Comparison of ENCODE assay signal across 19 mouse cellular contexts in the genomic region with DNA sequence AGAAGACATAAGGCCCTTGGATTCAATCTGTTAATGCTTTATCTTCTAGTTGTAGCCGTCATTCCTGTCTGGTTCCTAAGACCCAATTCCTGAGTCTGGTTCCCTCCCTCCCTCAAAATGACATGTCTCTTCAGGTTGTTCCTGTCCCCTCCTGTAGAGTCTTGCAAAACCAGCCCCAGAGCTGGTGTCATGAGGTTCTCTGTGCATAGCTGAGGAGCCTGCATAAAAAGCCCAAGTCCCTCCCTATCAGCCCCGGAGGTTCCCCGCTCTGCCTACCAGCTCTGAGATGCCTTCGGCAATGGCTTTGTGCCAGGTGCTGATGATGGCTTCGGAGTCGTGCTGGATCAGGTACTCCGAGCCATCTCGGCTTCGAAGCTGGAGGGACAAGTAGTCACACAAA. TPM values are rescaled to one million over a fixed set of nuclear protein-coding genes. Genes with fewer than 3 reads are reported as not detected.
DNase-seq lines count a peak whose midpoint lies in the region; ATAC-seq lines count a peak whose summit lies in the region.
"Had no signal": no experiment of that assay in that cellular context is flagged by ENCODE, and none has a peak within 500 bp of the region (broad histone marks: within the 10 kb centered on the region; RNA-seq: fewer than 3 reads in every experiment).

No protein-coding gene starts in this region.

- H3K9ac ChIP-seq in embryonic facial prominence, embryonic 13.5 days: no peak overlapping the region
- H3K9ac ChIP-seq in limb, embryonic 15.5 days: no peak overlapping the region
- H3K9ac ChIP-seq: embryonic facial prominence, embryonic 12.5 days; forebrain, embryonic 13.5 days; liver, embryonic 13.5 days; lung, embryonic 15.5 days; midbrain, embryonic 13.5 days had no signal

- H3K9me3 ChIP-seq in embryonic facial prominence, embryonic 13.5 days: no peaks in the 10 kb centered on the region
- H3K9me3 ChIP-seq in embryonic facial prominence, embryonic 10.5 days: no peaks in the 10 kb centered on the region
- no peaks in the 10 kb centered on the region for H3K9me3 ChIP-seq in limb, embryonic 15.5 days
- no peaks in the 10 kb centered on the region for H3K9me3 ChIP-seq in limb, embryonic 10.5 days (replicated peaks)
- H3K9me3 ChIP-seq: embryonic facial prominence, embryonic 12.5 days; forebrain, embryonic 13.5 days; liver, embryonic 13.5 days; lung, embryonic 15.5 days; midbrain, embryonic 13.5 days had no signal

- peaks cover 34% of the 10 kb centered on the region for H3K4me1 ChIP-seq in embryonic facial prominence, embryonic 13.5 days
- H3K4me1 ChIP-seq in embryonic facial prominence, embryonic 10.5 days: peaks cover 27% of the 10 kb centered on the region
- H3K4me1 ChIP-seq in limb, embryonic 15.5 days: peaks cover 49% of the 10 kb centered on the region
- peaks cover 25% of the 10 kb centered on the region for H3K4me1 ChIP-seq in limb, embryonic 10.5 days

- H3K27ac ChIP-seq in embryonic facial prominence, embryonic 13.5 days: peak overlapping the region; percentile 28; the same call in 1 of the 2 replicates
- no peak overlapping the region for H3K27ac ChIP-seq in embryonic facial prominence, embryonic 10.5 days (replicated peaks)
- peak overlapping the region; percentile 39; the same call in 1 of the 2 replicates for H3K27ac ChIP-seq in limb, embryonic 15.5 days
- no peak overlapping the region for H3K27ac ChIP-seq in limb, embryonic 10.5 days
- H3K27ac ChIP-seq: embryonic facial prominence, embryonic 12.5 days; forebrain, embryonic 13.5 days; layer of hippocampus, adult 2 months; liver, embryonic 13.5 days; lung, embryonic 15.5 days; midbrain, embryonic 13.5 days had no signal

- H3K36me3 ChIP-seq in embryonic facial prominence, embryonic 13.5 days: no peaks in the 10 kb centered on the region
- no peaks in the 10 kb centered on the region for H3K36me3 ChIP-seq in embryonic facial prominence, embryonic 10.5 days (replicated peaks)
- H3K36me3 ChIP-seq in limb, embryonic 15.5 days: no peaks in the 10 kb centered on the region
- no peaks in the 10 kb centered on the region for H3K36me3 ChIP-seq in limb, embryonic 10.5 days
- H3K36me3 ChIP-seq: embryonic facial prominence, embryonic 12.5 days; liver, embryonic 13.5 days; lung, embryonic 15.5 days; midbrain, embryonic 13.5 days had no signal

- no peak overlapping the region for H3K4me2 ChIP-seq in embryonic facial prominence, embryonic 13.5 days
- H3K4me2 ChIP-seq in limb, embryonic 15.5 days: no peak overlapping the region
- H3K4me2 ChIP-seq: forebrain, embryonic 13.5 days; liver, embryonic 13.5 days; lung, embryonic 15.5 days; midbrain, embryonic 13.5 days had no signal

- no peak overlapping the region for H3K4me3 ChIP-seq in embryonic facial prominence, embryonic 13.5 days
- H3K4me3 ChIP-seq in embryonic facial prominence, embryonic 10.5 days: no peak overlapping the region
- no peak overlapping the region for H3K4me3 ChIP-seq in limb, embryonic 15.5 days
- H3K4me3 ChIP-seq in limb, embryonic 10.5 days: no peak overlapping the region
- H3K4me3 ChIP-seq: embryonic facial prominence, embryonic 12.5 days; forebrain, embryonic 13.5 days; layer of hippocampus, adult 2 months; liver, embryonic 13.5 days; lung, embryonic 15.5 days; midbrain, embryonic 13.5 days had no signal

- no peak for ATAC-seq in embryonic facial prominence, embryonic 13.5 days (ENCODE audit: insufficient number of reproducible peaks, insufficient read depth, low FRiP score, low TSS enrichment, low read depth)
- no peak for ATAC-seq in limb, embryonic 15.5 days (ENCODE audit: insufficient number of reproducible peaks, low FRiP score, low TSS enrichment, low read depth)
- no peak for ATAC-seq in inflammation-experienced regulatory T-cells, adult 6 months
- ATAC-seq: forebrain, embryonic 13.5 days; midbrain, embryonic 13.5 days had no signal

- 73% methylated on average over 9 of the region's 9 CpGs for WGBS in embryonic facial prominence, embryonic 13.5 days
- 86% methylated on average over 9 of the region's 9 CpGs for WGBS in embryonic facial prominence, embryonic 10.5 days
- 67% methylated on average over 9 of the region's 9 CpGs for WGBS in limb, embryonic 15.5 days
- WGBS in limb, embryonic 10.5 days: 86% methylated on average over 9 of the region's 9 CpGs

- H3K27me3 ChIP-seq in embryonic facial prominence, embryonic 13.5 days: peaks cover 38% of the 10 kb centered on the region
- H3K27me3 ChIP-seq in embryonic facial prominence, embryonic 10.5 days (replicated peaks; ENCODE audit: low read depth, poor library complexity, severe bottlenecking): peaks cover 51% of the 10 kb centered on the region
- H3K27me3 ChIP-seq in limb, embryonic 15.5 days: peaks cover 38% of the 10 kb centered on the region
- peaks cover 67% of the 10 kb centered on the region for H3K27me3 ChIP-seq in limb, embryonic 10.5 days (ENCODE audit: low read depth, poor library complexity, severe bottlenecking)
- H3K27me3 ChIP-seq: CH12.LX had no signal

- DNase-seq in embryonic facial prominence, embryonic 10.5 days (ENCODE audit: low spot score): no peak
- no peak for DNase-seq in limb, embryonic 10.5 days (ENCODE audit: low spot score)
- DNase-seq in testis, postnatal 10 days (ENCODE audit: low spot score): peak; percentile 55
- DNase-seq in heart, adult 18-20 months: no peak
- DNase-seq in layer of hippocampus, postnatal 25 days (ENCODE audit: extremely low spot score in 1 of 2, low spot score in 1 of 2): no peak
- DNase-seq: adrenal gland, adult 2 months; cerebellum, adult 11 months; gastrocnemius, postnatal 36 days; left cerebral cortex, postnatal 4 days; liver, embryonic 13.5 days had no signal

RNA-seq across cellular contexts. Expression of gene Arhgap27, which starts 28.6 kb away (rescaled TPM):
- 6.8 and 7.2 TPM in 2 replicates for polyA plus RNA-seq in embryonic facial prominence, embryonic 13.5 days (2015; fragmentation: Nextera tagmentation; extraction: Ambion mirVana)
- 5.3 and 5.8 TPM in 2 replicates for polyA plus RNA-seq in embryonic facial prominence, embryonic 10.5 days (2016; fragmentation: Nextera tagmentation; extraction: Ambion mirVana)
- 11.7 and 14.0 TPM in 2 replicates for polyA plus RNA-seq in limb, embryonic 15.5 days (2015; fragmentation: Nextera tagmentation; extraction: Ambion mirVana)
- polyA plus RNA-seq in limb, embryonic 10.5 days (2016; fragmentation: Nextera tagmentation; extraction: Ambion mirVana): 5.3 and 8.2 TPM in 2 replicates
- total RNA-seq in heart, adult 18-20 months (2021): 10 to 100 TPM; 15.3 to 20.3 TPM
- total RNA-seq in layer of hippocampus, postnatal 25 days (2021): 1 to 10 TPM; 8.6 to 9.3 TPM
- 10 to 100 TPM; 22.2 to 27.8 (median 25.8) TPM for polyA plus RNA-seq in inflammation-experienced regulatory T-cells, adult 6 months (2017; shearing (Covaris generic))

Comparison
In these comparisons a context has a peak if more than half of its experiments do, and no peak if none do; other contexts are left out.
1. H3K27ac ChIP-seq: peak in embryonic facial prominence, embryonic 13.5 days (single experiment) and limb, embryonic 15.5 days (single experiment); none in embryonic facial prominence, embryonic 10.5 days (single experiment) and limb, embryonic 10.5 days (single experiment).